Mouse (Mus musculus): ENCODE data around the gene Cers6. TPM values are rescaled to one million over a fixed set of nuclear protein-coding genes. Genes with fewer than 3 reads are reported as not detected.

Gene Cers6
- polyA plus RNA-seq, 1 experiment from 2014 or later, result 21.5 TPM

GRCm38 (mm10) chr2:69104511-69105145 is 243.4 kb downstream of the Cers6 start:
- Histone ChIP-seq H3K9me3 (no peaks in the 10 kb centered on the region), H3K27ac (no peak overlapping the region), H3K4me3 (replicated peaks) (no peak overlapping the region), H3K27me3 (no peaks in the 10 kb centered on the region), H3K36me3 (no peaks in the 10 kb centered on the region), H3K4me2 (no peak overlapping the region), H3K4me1 (replicated peaks) (peaks cover 8% of the 10 kb centered on the region; the same call in 1 of the 2 replicates), H3K9ac (replicated peaks) (no peak overlapping the region)
- ATAC-seq (ENCODE audit: insufficient number of reproducible peaks, insufficient read depth, low FRiP score, low TSS enrichment, low read depth), result no peak
- WGBS, result 77% methylated on average over 10 of the region's 10 CpGs

GRCm38 (mm10) chr2:69109246-69109645 is 248.0 kb downstream of the Cers6 start:
- Histone ChIP-seq H3K4me3 (replicated peaks) (no peak overlapping the region), H3K9ac (replicated peaks) (no peak overlapping the region), H3K36me3 (no peaks in the 10 kb centered on the region), H3K4me1 (replicated peaks) (peaks cover 10% of the 10 kb centered on the region; the same call in 1 of the 2 replicates), H3K27ac (peak overlapping the region; percentile 56; the same call in 1 of the 2 replicates), H3K9me3 (no peaks in the 10 kb centered on the region), H3K4me2 (no peak overlapping the region), H3K27me3 (no peaks in the 10 kb centered on the region)
- 71% methylated on average over 5 of the region's 5 CpGs for WGBS
- no peak for ATAC-seq (ENCODE audit: insufficient number of reproducible peaks, insufficient read depth, low FRiP score, low TSS enrichment, low read depth)

- H3K9me3 ChIP-seq, result no peaks in the 10 kb centered on the region
- ATAC-seq (ENCODE audit: insufficient number of reproducible peaks, insufficient read depth, low FRiP score, low TSS enrichment, low read depth), result no peak
- H3K4me2 ChIP-seq, result no peak overlapping the region
- WGBS, result 62% methylated on average over 7 of the region's 7 CpGs
- no peak overlapping the region for H3K9ac ChIP-seq (replicated peaks)
- no peaks in the 10 kb centered on the region for H3K36me3 ChIP-seq
- no peaks in the 10 kb centered on the region for H3K27me3 ChIP-seq
- no peak overlapping the region for H3K27ac ChIP-seq
- H3K4me1 ChIP-seq (replicated peaks), result peaks cover 10% of the 10 kb centered on the region; the same call in 1 of the 2 replicates
- H3K4me3 ChIP-seq (replicated peaks), result no peak overlapping the region
Measured at GRCm38 (mm10) chr2:69109710-69110109, 248.5 kb downstream of the Cers6 start.

GRCm38 (mm10) chr2:69112609-69113008 is 251.4 kb downstream of the Cers6 start:
- H3K27ac ChIP-seq, result no peak overlapping the region
- ATAC-seq (ENCODE audit: insufficient number of reproducible peaks, insufficient read depth, low FRiP score, low TSS enrichment, low read depth), result no peak
- 83% methylated on average over 5 of the region's 5 CpGs for WGBS
- no peak overlapping the region for H3K4me2 ChIP-seq
- H3K36me3 ChIP-seq, result 0 out of 2 replicates have a peak, but pooled peaks cover 8% of the 10 kb centered on the region
- H3K4me3 ChIP-seq (replicated peaks), result no peak overlapping the region
- H3K9me3 ChIP-seq, result 0 out of 2 replicates have a peak, but pooled peaks cover 7% of the 10 kb centered on the region
- H3K27me3 ChIP-seq, result no peaks in the 10 kb centered on the region
- peaks cover 10% of the 10 kb centered on the region; the same call in 1 of the 2 replicates for H3K4me1 ChIP-seq (replicated peaks)
- no peak overlapping the region for H3K9ac ChIP-seq (replicated peaks)

GRCm38 (mm10) chr2:69113829-69114547 is 252.7 kb downstream of the Cers6 start:
- peaks cover 8% of the 10 kb centered on the region; the same call in 1 of the 2 replicates for H3K4me1 ChIP-seq (replicated peaks)
- ATAC-seq (ENCODE audit: insufficient number of reproducible peaks, insufficient read depth, low FRiP score, low TSS enrichment, low read depth), result no peak

GRCm38 (mm10) chr2:69115921-69116320 is 254.7 kb downstream of the Cers6 start:
- H3K4me2 ChIP-seq, result no peak overlapping the region
- H3K9me3 ChIP-seq, result 0 out of 2 replicates have a peak, but pooled peaks cover 7% of the 10 kb centered on the region
- H3K36me3 ChIP-seq, result 0 out of 2 replicates have a peak, but pooled peaks cover 8% of the 10 kb centered on the region
- 90% methylated on average over 3 of the region's 3 CpGs for whole genome bisulfite sequencing
- no peak for ATAC-seq (ENCODE audit: insufficient number of reproducible peaks, insufficient read depth, low FRiP score, low TSS enrichment, low read depth)
- no peaks in the 10 kb centered on the region for H3K27me3 ChIP-seq
- no peaks in the 10 kb centered on the region for H3K4me1 ChIP-seq (replicated peaks)
- H3K4me3 ChIP-seq (replicated peaks), result no peak overlapping the region
- no peak overlapping the region for H3K9ac ChIP-seq (replicated peaks)
- no peak overlapping the region for H3K27ac ChIP-seq

More at GRCm38 (mm10) chr2:69113829-69114547, 252.7 kb downstream of the Cers6 start:
- Histone ChIP-seq H3K9me3 (0 out of 2 replicates have a peak, but pooled peaks cover 7% of the 10 kb centered on the region), H3K27ac (no peak overlapping the region), H3K9ac (replicated peaks) (no peak overlapping the region), H3K4me2 (no peak overlapping the region), H3K36me3 (0 out of 2 replicates have a peak, but pooled peaks cover 8% of the 10 kb centered on the region), H3K4me3 (replicated peaks) (no peak overlapping the region), H3K27me3 (no peaks in the 10 kb centered on the region)
- WGBS, result 90% methylated on average over 10 of the region's 10 CpGs

GRCm38 (mm10) chr2:69116767-69117166 is 255.5 kb downstream of the Cers6 start:
- Histone ChIP-seq H3K9me3 (0 out of 2 replicates have a peak, but pooled peaks cover 7% of the 10 kb centered on the region), H3K4me3 (replicated peaks) (no peak overlapping the region), H3K27ac (no peak overlapping the region), H3K27me3 (no peaks in the 10 kb centered on the region), H3K36me3 (0 out of 2 replicates have a peak, but pooled peaks cover 8% of the 10 kb centered on the region), H3K4me2 (no peak overlapping the region), H3K4me1 (replicated peaks) (no peaks in the 10 kb centered on the region), H3K9ac (replicated peaks) (no peak overlapping the region)
- 69% methylated on average over 4 of the region's 4 CpGs for WGBS
- ATAC-seq (ENCODE audit: insufficient number of reproducible peaks, insufficient read depth, low FRiP score, low TSS enrichment, low read depth), result no peak

GRCm38 (mm10) chr2:69118994-69119393 is 257.8 kb downstream of the Cers6 start:
- no peak for ATAC-seq (ENCODE audit: insufficient number of reproducible peaks, insufficient read depth, low FRiP score, low TSS enrichment, low read depth)
- no peak overlapping the region for H3K9ac ChIP-seq (replicated peaks)
- 89% methylated on average over 1 of the region's 1 CpGs for WGBS
- H3K4me2 ChIP-seq, result no peak overlapping the region
- no peak overlapping the region for H3K27ac ChIP-seq
- H3K4me3 ChIP-seq (replicated peaks), result no peak overlapping the region
- H3K9me3 ChIP-seq, result 0 out of 2 replicates have a peak, but pooled peaks cover 7% of the 10 kb centered on the region
- 0 out of 2 replicates have a peak, but pooled peaks cover 8% of the 10 kb centered on the region for H3K36me3 ChIP-seq
- H3K4me1 ChIP-seq (replicated peaks), result no peaks in the 10 kb centered on the region
- H3K27me3 ChIP-seq, result no peaks in the 10 kb centered on the region

- H3K4me1 ChIP-seq (replicated peaks), result no peaks in the 10 kb centered on the region
Measured at GRCm38 (mm10) chr2:69119718-69120117, 258.5 kb downstream of the Cers6 start.

GRCm38 (mm10) chr2:69121681-69122080 is 260.4 kb downstream of the Cers6 start:
- no peak overlapping the region for H3K4me3 ChIP-seq (replicated peaks)
- no peak overlapping the region for H3K4me2 ChIP-seq
- 88% methylated on average over 4 of the region's 4 CpGs for WGBS
- H3K4me1 ChIP-seq (replicated peaks), result no peaks in the 10 kb centered on the region
- no peak overlapping the region for H3K9ac ChIP-seq (replicated peaks)
- H3K9me3 ChIP-seq, result no peaks in the 10 kb centered on the region
- H3K36me3 ChIP-seq, result no peaks in the 10 kb centered on the region
- H3K27me3 ChIP-seq, result no peaks in the 10 kb centered on the region
- no peak overlapping the region for H3K27ac ChIP-seq
- ATAC-seq (ENCODE audit: insufficient number of reproducible peaks, insufficient read depth, low FRiP score, low TSS enrichment, low read depth), result no peak

More at GRCm38 (mm10) chr2:69119718-69120117, 258.5 kb downstream of the Cers6 start:
- Histone ChIP-seq H3K9me3 (0 out of 2 replicates have a peak, but pooled peaks cover 7% of the 10 kb centered on the region), H3K27me3 (no peaks in the 10 kb centered on the region), H3K4me3 (replicated peaks) (no peak overlapping the region), H3K36me3 (0 out of 2 replicates have a peak, but pooled peaks cover 8% of the 10 kb centered on the region), H3K9ac (replicated peaks) (no peak overlapping the region), H3K4me2 (no peak overlapping the region), H3K27ac (no peak overlapping the region)
- 20% methylated on average over 2 of the region's 2 CpGs for WGBS
- ATAC-seq (ENCODE audit: insufficient number of reproducible peaks, insufficient read depth, low FRiP score, low TSS enrichment, low read depth), result no peak

GRCm38 (mm10) chr2:69125425-69125824 is 264.2 kb downstream of the Cers6 start:
- Histone ChIP-seq H3K4me3 (replicated peaks) (no peak overlapping the region), H3K9me3 (no peaks in the 10 kb centered on the region), H3K4me2 (no peak overlapping the region), H3K27ac (no peak overlapping the region), H3K9ac (replicated peaks) (no peak overlapping the region), H3K4me1 (replicated peaks) (0 out of 2 replicates have a peak, but pooled peaks cover 3% of the 10 kb centered on the region), H3K36me3 (no peaks in the 10 kb centered on the region), H3K27me3 (no peaks in the 10 kb centered on the region)
- WGBS, result 72% methylated on average over 3 of the region's 3 CpGs
- ATAC-seq (ENCODE audit: insufficient number of reproducible peaks, insufficient read depth, low FRiP score, low TSS enrichment, low read depth), result no peak
